8 mouse cellular contexts compared by ENCODE assay signal in the genomic region with DNA sequence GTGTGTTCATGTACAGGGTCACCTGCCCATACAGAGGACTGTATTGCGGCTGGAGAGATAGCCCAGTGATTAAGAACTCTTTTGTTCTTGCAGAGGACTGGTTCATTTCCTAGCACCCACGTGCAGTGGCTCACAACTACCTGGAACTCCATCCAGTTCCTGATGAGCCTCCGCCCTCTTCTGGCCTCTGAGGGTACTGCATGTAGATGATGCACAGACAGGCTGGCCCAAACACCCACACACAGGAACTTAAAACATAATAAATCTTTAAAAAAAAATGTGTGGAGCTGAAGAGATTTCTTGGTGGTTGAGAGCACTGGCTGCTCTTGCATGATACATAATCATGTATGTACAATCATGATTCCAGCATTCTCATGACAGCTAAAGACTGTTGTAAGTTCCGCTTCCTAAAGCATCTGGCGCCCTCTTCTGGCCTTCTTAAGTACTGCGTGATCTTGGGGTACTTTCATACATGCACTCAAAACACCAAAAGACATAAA. TPM values are rescaled to one million over a fixed set of nuclear protein-coding genes. Genes with fewer than 3 reads are reported as not detected.
DNase-seq lines count a peak whose midpoint lies in the region; ATAC-seq and TF ChIP-seq lines count a peak whose summit lies in the region.

No protein-coding gene starts in this region.

- no peaks in the 10 kb centered on the region for H3K4me1 ChIP-seq in forebrain, embryonic 16.5 days (replicated peaks; ENCODE audit: control insufficient read depth, insufficient read depth, low read length)
- 0 out of 2 replicates have a peak, but pooled peaks cover 7% of the 10 kb centered on the region for H3K4me1 ChIP-seq in lung, embryonic 15.5 days
- H3K4me1 ChIP-seq in thymus, adult 2 months (replicated peaks; ENCODE audit: control insufficient read depth, insufficient read depth, low read length): peaks cover 6% of the 10 kb centered on the region

- H3K4me2 ChIP-seq in forebrain, embryonic 16.5 days (ENCODE audit: low read length): no peak overlapping the region
- H3K4me2 ChIP-seq in lung, embryonic 15.5 days: no peak overlapping the region; the same call in 1 of the 2 replicates

- no peak overlapping the region for H3K9ac ChIP-seq in forebrain, embryonic 16.5 days (replicated peaks; ENCODE audit: low read depth, low read length)
- H3K9ac ChIP-seq in lung, embryonic 15.5 days: no peak overlapping the region

- peak; percentile 72 for ATAC-seq in forebrain, embryonic 16.5 days
- peak; percentile 17; the same call in 1 of the 2 replicates for ATAC-seq in lung, embryonic 15.5 days (ENCODE audit: borderline replicate concordance, extremely low read depth, low FRiP score, low TSS enrichment)

- no peaks in the 10 kb centered on the region for H3K27me3 ChIP-seq in forebrain, embryonic 16.5 days (replicated peaks; ENCODE audit: control insufficient read depth, insufficient read depth, low read length)
- H3K27me3 ChIP-seq in lung, embryonic 15.5 days: no peaks in the 10 kb centered on the region
- no peaks in the 10 kb centered on the region for H3K27me3 ChIP-seq in thymus, adult 2 months (ENCODE audit: control insufficient read depth, insufficient read depth, low read length)

- TF ChIP-seq POLR2A in thymus, adult 2 months (IDR thresholded peaks at IDR 0.05; ENCODE audit: control insufficient read depth, extremely low read depth, insufficient read depth, low read length, poor library complexity): no peak

- H3K9me3 ChIP-seq in forebrain, embryonic 16.5 days (ENCODE audit: control insufficient read depth, low read length): no peaks in the 10 kb centered on the region
- H3K9me3 ChIP-seq in lung, embryonic 15.5 days: no peaks in the 10 kb centered on the region

- TF ChIP-seq CTCF in thymus, adult 2 months (IDR thresholded peaks at IDR 0.05; ENCODE audit: borderline replicate concordance, control insufficient read depth, extremely low read depth, insufficient read depth, low read length, poor library complexity): peak; percentile 78; the same call in 1 of the 2 replicates

- 2% methylated on average over 6 of the region's 6 CpGs for WGBS in forebrain, embryonic 16.5 days
- 2% methylated on average over 6 of the region's 6 CpGs for WGBS in lung, embryonic 15.5 days
- 3% methylated on average over 6 of the region's 6 CpGs for WGBS in thymus, adult 2 months

- H3K27ac ChIP-seq in forebrain, embryonic 16.5 days (ENCODE audit: low read length): no peak overlapping the region
- H3K27ac ChIP-seq in lung, embryonic 15.5 days: no peak overlapping the region
- H3K27ac ChIP-seq in thymus, adult 2 months (ENCODE audit: control insufficient read depth, insufficient read depth, low read length): no peak overlapping the region

- H3K36me3 ChIP-seq in forebrain, embryonic 16.5 days (ENCODE audit: control insufficient read depth, insufficient read depth): no peaks in the 10 kb centered on the region
- H3K36me3 ChIP-seq in lung, embryonic 15.5 days: no peaks in the 10 kb centered on the region
- no peaks in the 10 kb centered on the region for H3K36me3 ChIP-seq in thymus, adult 2 months (ENCODE audit: control insufficient read depth, insufficient read depth, low read length)

- DNase-seq in ES-CJ7 (ENCODE audit: low read depth, low spot score): peak; percentile 93
- peak; percentile 91 for DNase-seq in c-Kit-positive CD71-positive TER-119-positive erythroid progenitor cells, embryonic 14.5 days (ENCODE audit: low spot score)
- peak; percentile 97 for DNase-seq in heart, postnatal 4 days
- peak; percentile 82 to 95 for DNase-seq in layer of hippocampus, adult 8-10 months (ENCODE audit: low spot score in 2 of 2)
- DNase-seq in ovary, adult 18-20 months (ENCODE audit: low spot score): peak; percentile 64
- DNase-seq in thymus, adult 2 months: peak; percentile 92

- no peak overlapping the region for H3K4me3 ChIP-seq in forebrain, embryonic 16.5 days (replicated peaks; ENCODE audit: low read length)
- H3K4me3 ChIP-seq in lung, embryonic 15.5 days: no peak overlapping the region
- H3K4me3 ChIP-seq in thymus, adult 2 months (ENCODE audit: control insufficient read depth, insufficient read depth, low read length): no peak overlapping the region

RNA-seq across cellular contexts. Expression of a gene that starts 35.9 kb away (rescaled TPM):
- polyA plus RNA-seq in forebrain, embryonic 16.5 days (2015; fragmentation: Nextera tagmentation; extraction: Ambion mirVana): 46.9 and 47.7 TPM in 2 replicates
- total RNA-seq in heart, postnatal 4 days (2021): 10 to 100 TPM; 16.4 to 22.2 TPM
- total RNA-seq in layer of hippocampus, adult 8-10 months (2022): 10 to 100 TPM; 55.0 to 60.7 (median 55.9) TPM
- 19.6 and 21.5 TPM in 2 replicates for polyA plus RNA-seq in lung, embryonic 15.5 days (2015; fragmentation: Nextera tagmentation; extraction: Ambion mirVana)
- 25.3 and 29.3 TPM in 2 replicates for polyA plus RNA-seq in thymus, adult 2 months (2012; rRNA removed)

RNA-seq across cellular contexts. Expression of a gene that starts 36.9 kb away (rescaled TPM):
- 7.0 and 7.5 TPM in 2 replicates for polyA plus RNA-seq in forebrain, embryonic 16.5 days (2015; fragmentation: Nextera tagmentation; extraction: Ambion mirVana)
- 1 to 10 TPM; 3.5 to 3.6 TPM for total RNA-seq in heart, postnatal 4 days (2021)
- 1 to 10 TPM; 3.2 to 4.7 (median 4.2) TPM for total RNA-seq in layer of hippocampus, adult 8-10 months (2022)
- 6.6 and 7.1 TPM in 2 replicates for polyA plus RNA-seq in lung, embryonic 15.5 days (2015; fragmentation: Nextera tagmentation; extraction: Ambion mirVana)
- polyA plus RNA-seq in thymus, adult 2 months (2012; rRNA removed): 8.8 and 9.2 TPM in 2 replicates

RNA-seq across cellular contexts. Expression of a gene that starts 48.0 kb away (rescaled TPM):
- polyA plus RNA-seq in forebrain, embryonic 16.5 days (2015; fragmentation: Nextera tagmentation; extraction: Ambion mirVana): 4.7 and 5.6 TPM in 2 replicates
- total RNA-seq in heart, postnatal 4 days (2021): 10 to 100 TPM in 1 of 2 experiments, 1 to 10 TPM in 1; 9.9 to 11.0 TPM
- total RNA-seq in layer of hippocampus, adult 8-10 months (2022): 10 to 100 TPM; 69.9 to 81.1 (median 75.7) TPM
- 12.3 and 12.6 TPM in 2 replicates for polyA plus RNA-seq in lung, embryonic 15.5 days (2015; fragmentation: Nextera tagmentation; extraction: Ambion mirVana)
- 57.4 and 66.7 TPM in 2 replicates for polyA plus RNA-seq in thymus, adult 2 months (2012; rRNA removed)
